Mouse (Mus musculus) lung, adult 18-20 months (tissue): ENCODE measurements at regions not wholly inside any gene's neighbourhood (a gene's known extent, or its start where the extent isn't known, plus 50 kb on each side); places are given as distances from the start of the nearest gene placed in this dataset.
"Not testable (repeated sequence)": the region's sequence is repeated elsewhere in the genome, so short reads cannot be mapped to it uniquely, and the experiment has no call there.

Source experiments
- DNase-seq, 2 experiments: peaks; one replicate each; pipeline ENCODE4 v3.0.0; 2022; ENCODE audit warnings: mixed read lengths in 2 of 2

- no peak for DNase-seq
Measured at GRCm38 (mm10) chr4:10670846-10671428, 203.4 kb upstream of the 2610301B20Rik start.

- no peak for DNase-seq
Measured at GRCm38 (mm10) chr4:10691086-10691485, 183.2 kb upstream of the 2610301B20Rik start.

- DNase-seq = no peak
Measured at GRCm38 (mm10) chr4:10692860-10693259, 181.4 kb upstream of the 2610301B20Rik start.

- no peak for DNase-seq
Measured at GRCm38 (mm10) chr4:10693446-10694105, 180.7 kb upstream of the 2610301B20Rik start.

- DNase-seq = not testable (repeated sequence)
Measured at GRCm38 (mm10) chr4:10694106-10694748, 180.1 kb upstream of the 2610301B20Rik start.

- DNase-seq = no peak
Measured at GRCm38 (mm10) chr4:10697225-10697836, 177.0 kb upstream of the 2610301B20Rik start.

- no peak for DNase-seq
Measured at GRCm38 (mm10) chr4:10698637-10699036, 175.7 kb upstream of the 2610301B20Rik start.

GRCm38 (mm10) chr4:10701479-10701878 lies 172.8 kb upstream of the 2610301B20Rik start:
- DNase-seq = no peak

GRCm38 (mm10) chr4:10703212-10703611 lies 171.1 kb upstream of the 2610301B20Rik start:
- no peak for DNase-seq

- DNase-seq = no peak
Measured at GRCm38 (mm10) chr4:10707016-10707657, 167.2 kb upstream of the 2610301B20Rik start.

GRCm38 (mm10) chr4:10707658-10708056 lies 166.6 kb upstream of the 2610301B20Rik start:
- DNase-seq = no peak

- no peak for DNase-seq
Measured at GRCm38 (mm10) chr4:10711939-10712533, 162.3 kb upstream of the 2610301B20Rik start.

GRCm38 (mm10) chr4:10723341-10723740 lies 151.0 kb upstream of the 2610301B20Rik start:
- no peak for DNase-seq

- no peak for DNase-seq
Measured at GRCm38 (mm10) chr4:10727894-10728293, 146.4 kb upstream of the 2610301B20Rik start.

- peak; percentile 18 to 36 for DNase-seq
Measured at GRCm38 (mm10) chr4:10745207-10745606, 129.1 kb upstream of the 2610301B20Rik start.

- no peak for DNase-seq
Measured at GRCm38 (mm10) chr4:10748816-10749215, 125.5 kb upstream of the 2610301B20Rik start.

GRCm38 (mm10) chr4:10750377-10751062 lies 123.8 kb upstream of the 2610301B20Rik start:
- DNase-seq = not testable (repeated sequence)

GRCm38 (mm10) chr4:10753176-10753575 lies 121.1 kb upstream of the 2610301B20Rik start:
- no peak for DNase-seq

GRCm38 (mm10) chr4:10759491-10759890 lies 114.8 kb upstream of the 2610301B20Rik start:
- DNase-seq = no peak

GRCm38 (mm10) chr4:10767676-10768075 lies 106.6 kb upstream of the 2610301B20Rik start:
- no peak for DNase-seq

- DNase-seq = no peak
Measured at GRCm38 (mm10) chr4:10770026-10770643, 104.2 kb upstream of the 2610301B20Rik start.
